Mouse (Mus musculus) megakaryocyte, adult 5-6 weeks (primary cell): ENCODE results near the gene Plcd1. TPM values are rescaled to one million over a fixed set of nuclear protein-coding genes. Genes with fewer than 3 reads are reported as not detected.

ENCODE experiments used
- ATAC-seq: 2 replicates; pipeline ENCODE4 v1.8.0; 2016; ENCODE audit warnings: mild to moderate bottlenecking, inconsistent platforms; ENCODE audit not compliant: poor library complexity, severe bottlenecking
- total RNA-seq, 2 experiments: library from RNA; stranded (forward) in 1 of 2; stranded (reverse) in 1 of 2; fragments of 153-499, 151-499 nt in 1 of 2; fragments of 221-1000, 200-1000 nt in 1 of 2; gene quantifications; 2 replicates each; pipeline versions ENCODE4 v1.2.3 to v1.2.4; 2015 to 2017

Plcd1 gene
- total RNA-seq, 2 experiments from 2014 or later = 0.26 to 0.87 TPM

GRCm38 (mm10) chr9:119055336-119055735 lies 38.0 kb downstream of the Plcd1 start:
- no peak for ATAC-seq

DNA sequence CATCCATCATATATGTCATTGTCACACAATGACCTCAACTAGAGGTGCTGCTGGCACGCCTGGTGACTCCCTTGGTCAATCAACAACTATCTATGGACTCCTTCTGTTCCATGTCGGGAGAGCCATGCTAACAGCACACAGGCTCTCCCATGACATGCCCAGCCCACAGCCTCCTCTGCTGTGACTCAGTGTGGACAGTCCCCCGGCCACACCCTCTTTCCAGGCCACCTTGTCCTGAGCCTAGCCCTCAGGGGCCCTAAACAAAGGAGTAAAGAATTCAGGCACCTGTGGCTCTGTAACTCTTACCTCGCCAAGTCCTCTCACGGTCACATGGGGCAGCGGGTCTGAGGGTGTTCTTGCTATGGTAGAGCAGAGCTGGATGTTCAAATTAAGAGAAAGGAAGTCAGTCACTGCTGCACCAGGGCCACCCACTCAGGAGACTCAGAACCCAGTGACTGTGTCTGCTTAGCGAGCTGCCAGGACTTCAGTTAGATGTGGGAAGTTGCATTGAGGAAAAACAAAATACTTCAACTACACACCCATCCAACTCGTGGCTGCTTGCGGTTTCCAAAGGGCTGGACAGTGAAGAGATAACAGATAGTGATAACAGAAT lies 39.2 kb downstream of the Plcd1 start:
- ATAC-seq = no peak

DNA sequence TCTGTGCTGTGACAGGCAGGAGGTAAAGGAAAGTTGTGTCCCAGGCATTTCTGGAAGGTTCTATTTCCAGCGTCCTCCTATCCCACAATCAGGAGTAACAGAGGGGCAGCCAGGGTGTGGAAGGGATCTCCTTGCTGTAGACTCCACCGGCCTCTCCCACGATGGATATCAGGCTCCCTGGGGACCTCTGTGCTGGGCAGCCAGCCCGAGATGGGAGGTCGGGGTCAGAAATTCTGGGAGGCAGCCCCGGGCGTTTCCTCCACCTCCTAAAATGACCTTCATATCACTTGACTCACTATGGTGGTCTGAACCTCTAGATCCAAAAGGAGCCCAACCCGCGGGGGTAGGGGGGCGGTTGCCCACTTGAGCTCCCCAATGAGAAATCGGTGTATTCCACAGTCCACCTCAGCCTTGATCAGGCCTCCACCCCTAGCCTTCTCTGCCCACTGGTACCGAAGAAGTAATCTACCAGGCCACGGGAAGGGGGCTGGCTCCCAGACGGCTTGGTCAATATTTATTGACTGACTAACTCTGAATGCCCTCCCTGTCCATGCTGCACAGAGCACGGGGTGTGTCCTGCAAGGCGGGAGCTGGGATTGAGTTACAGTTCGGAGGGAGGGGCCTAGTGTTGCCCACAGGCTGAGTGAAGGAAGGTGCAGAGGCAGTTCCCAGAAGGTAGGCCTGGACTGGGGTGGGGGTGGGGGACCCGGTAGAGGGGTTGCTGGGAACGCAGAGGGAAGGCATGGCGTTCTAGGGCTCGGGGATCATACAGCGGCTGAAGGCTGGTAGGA lies 41.0 kb downstream of the Plcd1 start, which contains the start of gene Vill:
Vill (plus strand) TSS at position 625 of the 791 bp plus-strand sequence.
- no peak for ATAC-seq

DNA sequence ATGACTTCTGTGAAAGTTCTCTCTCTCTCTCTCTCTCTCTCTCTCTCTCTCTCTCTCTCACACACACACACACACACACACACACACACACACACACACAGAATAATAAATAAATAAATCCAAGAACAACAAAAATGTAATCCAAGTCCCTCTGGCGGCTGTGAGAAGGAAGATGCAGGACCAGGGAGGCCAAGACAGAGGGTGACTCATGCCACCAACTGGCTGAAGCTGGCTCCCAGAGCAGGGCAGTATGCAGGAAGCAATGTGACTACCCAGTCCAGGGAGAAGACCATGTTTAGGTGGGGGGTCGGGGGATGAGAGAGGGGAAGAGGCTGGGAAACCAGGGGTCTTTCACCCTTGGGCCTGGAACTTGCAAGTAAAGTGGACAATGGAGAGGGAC lies 42.1 kb downstream of the Plcd1 start:
- no peak for ATAC-seq

GRCm38 (mm10) chr9:119048182-119048903 lies 45.0 kb downstream of the Plcd1 start:
- ATAC-seq = no peak

DNA sequence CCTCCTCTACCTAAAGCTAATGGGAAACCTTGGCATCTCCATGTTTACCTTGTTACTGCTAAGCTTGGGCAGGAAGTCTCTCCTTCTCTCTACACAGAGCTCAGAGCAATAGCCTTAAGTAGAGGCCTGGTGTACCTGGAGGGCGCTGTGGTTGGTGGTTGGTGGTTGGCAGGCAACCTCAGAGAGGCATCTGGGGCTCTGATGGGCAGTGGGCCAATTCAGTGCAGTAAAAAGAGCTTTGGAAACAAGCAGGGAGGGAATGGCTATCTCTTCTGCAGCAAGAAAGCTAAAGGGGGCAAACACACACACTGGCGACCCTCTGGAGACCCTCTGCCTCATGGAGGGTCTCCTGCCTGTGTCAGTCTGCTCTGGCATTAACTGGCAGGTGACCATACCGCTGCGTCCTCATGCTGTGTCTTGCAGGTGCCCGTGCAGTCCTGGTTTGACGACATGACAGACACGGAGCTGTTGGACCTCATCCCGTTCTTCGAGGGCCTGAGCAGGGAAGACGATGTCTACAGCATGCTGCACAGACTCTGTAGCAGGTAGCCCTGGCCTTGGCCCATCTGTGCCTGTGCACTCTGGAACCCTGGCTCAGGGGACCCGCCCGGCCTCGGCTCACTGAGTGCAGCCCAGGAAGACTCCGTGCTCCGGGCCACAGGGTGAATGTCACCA lies 53.1 kb downstream of the Plcd1 start:
- ATAC-seq = no peak

DNA sequence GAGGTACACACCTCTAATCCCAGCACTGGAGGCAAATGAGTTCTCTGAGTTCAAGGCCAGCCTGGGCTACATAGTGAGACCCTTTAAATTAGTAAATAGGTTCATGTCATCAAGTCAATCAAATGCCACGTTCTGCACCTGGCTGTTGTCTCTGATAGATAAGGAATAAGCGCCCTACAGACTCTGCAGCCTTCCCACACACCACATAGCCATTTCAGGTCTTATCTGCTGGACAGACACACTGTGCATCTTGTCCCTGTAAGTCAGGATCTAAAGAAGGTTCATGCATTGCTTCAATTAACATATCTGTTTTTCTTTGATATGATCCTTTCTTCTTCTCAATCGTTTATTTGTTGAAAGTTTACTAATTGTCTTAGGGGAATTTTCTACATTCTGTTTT lies 54.7 kb downstream of the Plcd1 start:
- no peak for ATAC-seq

DNA sequence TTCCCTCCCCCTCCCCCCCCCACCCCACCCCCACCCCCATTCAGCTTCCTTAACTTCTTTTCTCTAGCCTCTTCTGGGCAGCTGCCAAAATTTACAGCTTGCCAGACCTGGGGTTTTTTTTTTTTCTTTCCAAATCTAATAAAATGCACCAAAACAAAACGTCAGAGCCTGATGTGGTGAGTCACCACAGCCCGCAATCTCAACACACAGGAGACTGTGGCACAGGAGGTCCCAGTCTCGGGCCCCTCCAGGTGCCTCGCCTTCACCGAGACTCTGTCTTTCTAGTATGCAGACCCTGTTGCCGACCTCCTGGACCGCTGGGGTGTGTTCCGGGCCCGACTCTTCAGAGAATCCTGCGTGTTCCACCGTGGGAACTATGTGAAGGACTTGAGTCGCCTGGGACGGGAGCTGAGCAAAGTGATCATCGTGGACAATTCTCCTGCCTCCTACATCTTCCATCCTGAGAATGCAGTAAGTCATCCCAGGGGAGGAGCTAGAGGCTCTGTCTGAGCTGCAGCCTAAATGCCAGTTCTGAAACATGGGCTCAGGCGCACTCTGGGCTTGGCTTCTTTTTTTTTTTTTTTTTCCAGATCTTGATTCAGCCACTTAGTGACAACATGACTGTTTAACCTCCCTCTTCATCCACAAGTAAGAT lies 56.1 kb downstream of the Plcd1 start:
- ATAC-seq = no peak

- ATAC-seq = peak; percentile 86
These were observed 57.5 kb downstream of the Plcd1 start for GRCm38 (mm10) chr9:119035836-119036235.

- ATAC-seq = no peak
These were observed 58.3 kb downstream of the Plcd1 start for GRCm38 (mm10) chr9:119034676-119035665.

- no peak for ATAC-seq
These were observed 59.2 kb downstream of the Plcd1 start for GRCm38 (mm10) chr9:119034069-119034468.

- ATAC-seq = no peak
These were observed 60.0 kb downstream of the Plcd1 start for GRCm38 (mm10) chr9:119033111-119033921.

DNA sequence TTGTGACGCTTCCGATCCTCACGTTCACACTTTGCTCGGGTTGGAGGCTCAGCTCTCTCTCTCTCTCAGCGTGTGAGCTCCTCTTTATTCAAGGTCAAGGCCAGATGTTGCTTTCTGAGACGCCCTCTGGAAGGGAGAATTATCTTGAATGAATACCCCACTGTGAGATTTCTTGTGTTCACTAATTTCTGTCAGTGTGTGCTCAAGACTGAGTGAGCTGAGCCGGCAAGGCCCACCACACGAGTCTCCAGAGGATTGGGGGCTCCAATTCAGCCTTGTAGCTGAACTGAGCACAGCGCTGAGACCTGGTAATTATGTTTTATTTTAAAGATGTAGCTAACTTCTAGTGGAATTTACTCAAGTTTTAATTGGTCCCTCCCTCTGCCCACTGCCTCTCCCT lies 60.8 kb downstream of the Plcd1 start:
- ATAC-seq = no peak

DNA sequence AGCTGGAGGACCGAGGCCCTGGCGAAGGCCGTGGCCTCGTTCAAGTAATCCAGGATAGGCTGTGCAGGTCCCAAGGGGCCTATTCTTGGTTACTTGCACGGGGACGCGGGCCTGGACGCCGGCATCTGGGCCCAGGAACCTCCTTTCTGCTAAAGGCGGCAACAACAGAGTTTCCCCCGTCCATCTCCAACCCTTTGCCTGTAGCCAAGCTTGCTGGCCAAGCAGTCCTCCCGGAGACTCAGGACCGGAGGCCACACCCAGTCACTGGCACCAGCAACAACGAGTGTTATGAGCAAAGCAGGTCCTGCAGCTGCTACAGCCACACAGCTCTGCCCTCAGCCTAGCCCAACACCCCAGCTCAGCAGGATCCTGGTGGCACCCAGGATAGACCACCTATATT lies 61.5 kb downstream of the Plcd1 start:
- no peak for ATAC-seq

- ATAC-seq = no peak
These were observed 62.3 kb downstream of the Plcd1 start for GRCm38 (mm10) chr9:119031038-119031437.

- peak; percentile 79 for ATAC-seq
These were observed 63.7 kb downstream of the Plcd1 start for GRCm38 (mm10) chr9:119029568-119029967.

- ATAC-seq = peak; percentile 71
These were observed 64.8 kb downstream of the Plcd1 start for GRCm38 (mm10) chr9:119028226-119029195.
